Mouse (Mus musculus) liver, embryonic 11.5 days (tissue): ENCODE results near the gene Btbd35f5. TPM values are rescaled to one million over a fixed set of nuclear protein-coding genes. Genes with fewer than 3 reads are reported as not detected.
"Not testable (repeated sequence)": the region's sequence is repeated elsewhere in the genome, so short reads cannot be mapped to it uniquely, and the experiment has no call there.

Experiments used
- ATAC-seq: fragments of 200-750 bp; cut with Nextera tagmentation; replicated peaks from 2 replicates; pipeline ENCODE4 v1.8.0; 2017; ENCODE audit warnings: moderate number of reproducible peaks, mild to moderate bottlenecking, moderate TSS enrichment, moderate library complexity; ENCODE audit not compliant: low FRiP score
- DNase-seq: peaks from one replicate; pipeline ENCODE4 v3.0.0-alpha.2; 2017; ENCODE audit warnings: low spot score
- H3K27ac ChIP-seq: fragments of 300-500 bp; sonication (generic); 2 replicates; pipeline ENCODE4 v1.5.1; 2014; ENCODE audit warnings: mild to moderate bottlenecking, low read depth, low read length, control low read depth
- H3K27me3 ChIP-seq: fragments of 300-500 bp; sonication (generic); replicated peaks from 2 replicates; pipeline ENCODE4 v1.6.1; 2014; ENCODE audit warnings: low read length, mixed read lengths; ENCODE audit not compliant: control insufficient read depth, insufficient read depth
- H3K36me3 ChIP-seq: fragments of 300-500 bp; sonication (generic); 2 replicates; pipeline ENCODE4 v1.6.1; 2014; ENCODE audit warnings: mild to moderate bottlenecking, low read length, moderate library complexity, mixed read lengths; ENCODE audit not compliant: control insufficient read depth, insufficient read depth
- H3K4me1 ChIP-seq: fragments of 300-500 bp; sonication (generic); replicated peaks from 2 replicates; pipeline ENCODE4 v1.6.1; 2014; ENCODE audit warnings: low read length, mixed read lengths; ENCODE audit not compliant: control insufficient read depth, insufficient read depth
- H3K4me2 ChIP-seq: fragments of 300-500 bp; sonication (generic); 2 replicates; pipeline ENCODE4 v1.6.1; 2014; ENCODE audit warnings: mild to moderate bottlenecking, control low read depth, moderate library complexity
- H3K4me3 ChIP-seq: fragments of 300-500 bp; sonication (generic); 2 replicates; pipeline ENCODE4 v1.5.1; 2014; ENCODE audit warnings: low read depth, low read length, control low read depth
- H3K9ac ChIP-seq: fragments of 300-500 bp; sonication (generic); 2 replicates; pipeline ENCODE4 v1.6.1; 2014; ENCODE audit warnings: low read depth, low read length, control low read depth
- H3K9me3 ChIP-seq: fragments of 300-500 bp; sonication (generic); 2 replicates; pipeline ENCODE4 v1.6.1; 2016; ENCODE audit warnings: low read length, inconsistent platforms, mixed read lengths; ENCODE audit not compliant: control insufficient read depth
- WGBS: fragments of 180-500 bp; shearing (Covaris S2); extraction: QIAGEN DNeasy Blood & Tissue Kit; methylation state at CpG from one replicate; pipeline ENCODE4 v1.1.7; 2014; 5-methylcytosine and 5-hydroxymethylcytosine counted together
- polyA plus RNA-seq: library from polyadenylated mRNA; unstranded; fragments of >200 nt; fragmentation: Nextera tagmentation; extraction: Ambion mirVana; gene quantifications from 2 replicates; pipeline ENCODE4 v1.2.1, GENCODE M21; 2014

Btbd35f5 gene
- not detected in 2 replicates for polyA plus RNA-seq

DNA sequence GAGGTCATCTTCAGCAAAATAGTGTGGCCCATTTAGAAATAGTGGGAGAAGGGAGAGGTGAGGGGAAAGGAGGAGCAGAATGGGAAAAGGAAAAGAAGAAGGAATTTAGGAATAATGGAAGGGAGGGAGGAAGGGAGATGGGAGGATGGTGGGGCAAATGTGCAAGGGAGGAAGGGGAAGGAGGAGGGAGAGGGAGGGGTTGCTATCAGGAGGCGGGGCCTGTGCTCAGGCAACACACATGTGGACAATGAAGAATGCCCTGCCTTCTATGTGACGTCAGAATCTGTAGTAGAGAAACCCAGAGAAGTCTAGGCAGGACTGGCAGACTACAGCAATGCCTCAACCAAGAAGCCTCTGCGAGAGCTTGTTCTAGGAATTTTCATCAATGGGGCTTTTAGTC, at the start of gene Btbd35f5:
TSS of gene Btbd35f5 (plus strand) at position 301 of the 400 bp plus-strand sequence.
- not testable (repeated sequence) for H3K4me1 ChIP-seq, DNase-seq, H3K36me3 ChIP-seq, H3K4me2 ChIP-seq, H3K4me3 ChIP-seq, ATAC-seq, H3K9ac ChIP-seq, H3K27me3 ChIP-seq, H3K9me3 ChIP-seq, H3K27ac ChIP-seq
- no CpG with 5 or more reads among the region's 3 CpGs for WGBS

DNA sequence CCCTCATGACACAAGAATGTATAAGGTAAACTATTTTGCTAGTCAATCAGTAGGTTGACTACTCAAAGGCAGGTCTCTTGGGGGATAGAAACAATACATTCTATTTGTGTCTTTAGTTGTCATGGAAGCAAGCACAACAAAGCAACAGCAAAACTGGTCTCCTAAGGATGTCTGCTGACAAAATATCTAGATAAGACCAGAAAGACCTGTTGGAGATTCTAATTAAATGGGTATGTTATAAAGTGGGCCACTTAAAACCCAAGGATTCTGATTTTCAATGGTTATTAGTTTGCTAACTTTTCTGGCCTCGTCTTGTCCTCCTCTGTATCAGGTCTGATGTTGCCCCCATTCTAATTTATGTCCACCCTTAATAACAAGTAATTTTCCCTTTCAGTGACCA, 32.2 kb upstream of the Btbd35f5 start, which contains the start of gene Gm21789:
TSS of gene Gm21789 (plus strand) at position 301 of the 400 bp plus-strand sequence.
- no CpG with 5 or more reads among the region's 1 CpGs for WGBS
- H3K9ac ChIP-seq, H3K9me3 ChIP-seq, DNase-seq, H3K4me2 ChIP-seq, H3K4me3 ChIP-seq, H3K36me3 ChIP-seq, H3K27ac ChIP-seq, H3K4me1 ChIP-seq, ATAC-seq, H3K27me3 ChIP-seq: not testable (repeated sequence)

Other genes starting within 250 kb of the Btbd35f5 start
- not detected in 2 replicates for gene Btbd35f21, start 247.8 kb upstream of the Btbd35f5 start, polyA plus RNA-seq
- gene Btbd35f30, start 79.3 kb upstream of the Btbd35f5 start, polyA plus RNA-seq, result not detected in 2 replicates
- gene Gm21789, start 32.1 kb upstream of the Btbd35f5 start, polyA plus RNA-seq, result not detected in 2 replicates